Mouse (Mus musculus) embryonic facial prominence, embryonic 12.5 days (tissue): ENCODE measurements around the gene Setd5. TPM values are rescaled to one million over a fixed set of nuclear protein-coding genes. Genes with fewer than 3 reads are reported as not detected.

Experiments
- ATAC-seq: fragments of 200-750 bp; cut with Nextera tagmentation; 2 replicates; pipeline ENCODE4 v1.8.0; 2017; ENCODE audit not compliant: insufficient number of reproducible peaks, insufficient read depth, low FRiP score, low TSS enrichment
- H3K27ac ChIP-seq: fragments of 300-500 bp; sonication (generic); 2 replicates; pipeline ENCODE4 v1.5.1; 2016; ENCODE audit warnings: mild to moderate bottlenecking
- H3K27me3 ChIP-seq: fragments of 300-500 bp; sonication (generic); 2 replicates; pipeline ENCODE4 v1.6.1; 2016; ENCODE audit warnings: mild to moderate bottlenecking, moderate library complexity
- H3K36me3 ChIP-seq: fragments of 300-500 bp; sonication (generic); 2 replicates; pipeline ENCODE4 v1.6.1; 2016; ENCODE audit warnings: mild to moderate bottlenecking
- H3K4me1 ChIP-seq: fragments of 300-500 bp; sonication (generic); 2 replicates; pipeline ENCODE4 v1.6.1; 2016
- H3K4me2 ChIP-seq: fragments of 300-500 bp; sonication (generic); replicated peaks from 2 replicates; pipeline ENCODE4 v1.6.1; 2016; ENCODE audit warnings: mild to moderate bottlenecking, moderate library complexity
- H3K4me3 ChIP-seq: fragments of 300-500 bp; sonication (generic); 2 replicates; pipeline ENCODE4 v1.5.1; 2016; ENCODE audit warnings: mild to moderate bottlenecking
- H3K9ac ChIP-seq: fragments of 300-500 bp; sonication (generic); 2 replicates; pipeline ENCODE4 v1.6.1; 2016; ENCODE audit warnings: mild to moderate bottlenecking, moderate library complexity
- H3K9me3 ChIP-seq: fragments of 300-500 bp; sonication (generic); 2 replicates; pipeline ENCODE4 v1.6.1; 2016; ENCODE audit warnings: mild to moderate bottlenecking, moderate library complexity
- WGBS: fragments of 180-500 bp; shearing (Covaris S2); methylation state at CpG from one replicate; pipeline ENCODE4 v1.1.7; 2016; 5-methylcytosine and 5-hydroxymethylcytosine counted together
- polyA plus RNA-seq: library from polyadenylated mRNA; unstranded; fragments of >200 nt; fragmentation: Nextera tagmentation; extraction: Ambion mirVana; gene quantifications from 2 replicates; pipeline ENCODE4 v1.2.1, GENCODE M21; 2016

The Setd5 gene
- polyA plus RNA-seq, 1 experiment from 2014 or later, result 77.6 TPM

DNA sequence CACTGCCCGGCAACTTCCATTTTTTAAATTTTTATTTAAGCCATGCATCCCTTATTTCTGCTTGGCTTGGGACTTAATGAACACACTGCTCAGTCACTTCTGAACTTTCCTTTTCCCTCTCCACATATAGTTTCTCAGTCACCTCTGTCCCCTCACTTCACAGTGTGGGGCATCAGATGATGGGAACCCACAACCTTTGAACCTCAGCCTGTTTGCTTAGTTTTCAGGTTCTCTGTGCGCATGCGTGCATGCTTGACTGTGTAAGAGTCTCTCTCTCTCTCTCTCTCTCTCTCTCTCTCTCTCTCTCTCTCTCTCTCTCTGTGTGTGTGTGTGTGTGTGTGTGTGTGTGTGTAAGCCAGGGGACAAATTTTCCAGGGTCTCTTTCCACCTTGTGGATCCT lies 98.3 kb downstream of the Setd5 start:
- Histone ChIP-seq H3K27me3 (peaks cover 3% of the 10 kb centered on the region; the same call in 1 of the 2 replicates), H3K4me3 (no peak overlapping the region), H3K9ac (no peak overlapping the region), H3K36me3 (no peaks in the 10 kb centered on the region), H3K27ac (no peak overlapping the region), H3K4me1 (no peaks in the 10 kb centered on the region), H3K9me3 (0 out of 2 replicates have a peak, but pooled peaks cover 2% of the 10 kb centered on the region), H3K4me2 (no peak overlapping the region)
- no peak for ATAC-seq
- 95% methylated on average over 3 of the region's 3 CpGs for WGBS

DNA sequence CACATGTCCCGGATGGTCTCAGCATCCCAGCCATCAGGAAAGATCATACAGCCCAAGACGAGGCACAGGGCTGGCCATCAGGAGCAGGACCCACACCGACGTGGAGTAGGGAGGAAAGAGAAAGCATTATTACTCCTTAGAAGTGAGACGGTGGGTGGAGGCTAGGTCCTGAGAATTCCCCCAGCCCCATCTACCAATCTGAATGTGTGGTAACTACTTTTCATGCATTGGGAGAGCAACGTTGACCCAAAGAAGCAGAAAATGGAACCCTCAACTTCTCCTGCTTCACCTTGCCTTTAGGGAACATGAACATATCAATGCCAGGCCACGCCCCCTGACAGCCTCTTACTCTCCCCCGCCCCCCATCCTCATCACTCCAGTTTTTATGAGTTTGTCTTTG lies 99.4 kb downstream of the Setd5 start:
- ATAC-seq, result no peak
- no peaks in the 10 kb centered on the region for H3K36me3 ChIP-seq
- 83% methylated on average over 8 of the region's 8 CpGs for WGBS
- no peak overlapping the region for H3K4me3 ChIP-seq
- 0 out of 2 replicates have a peak, but pooled peaks cover 2% of the 10 kb centered on the region for H3K9me3 ChIP-seq
- H3K27me3 ChIP-seq, result peaks cover 3% of the 10 kb centered on the region; the same call in 1 of the 2 replicates
- no peak overlapping the region for H3K4me2 ChIP-seq
- no peak overlapping the region for H3K27ac ChIP-seq
- no peak overlapping the region for H3K9ac ChIP-seq
- H3K4me1 ChIP-seq, result no peaks in the 10 kb centered on the region

DNA sequence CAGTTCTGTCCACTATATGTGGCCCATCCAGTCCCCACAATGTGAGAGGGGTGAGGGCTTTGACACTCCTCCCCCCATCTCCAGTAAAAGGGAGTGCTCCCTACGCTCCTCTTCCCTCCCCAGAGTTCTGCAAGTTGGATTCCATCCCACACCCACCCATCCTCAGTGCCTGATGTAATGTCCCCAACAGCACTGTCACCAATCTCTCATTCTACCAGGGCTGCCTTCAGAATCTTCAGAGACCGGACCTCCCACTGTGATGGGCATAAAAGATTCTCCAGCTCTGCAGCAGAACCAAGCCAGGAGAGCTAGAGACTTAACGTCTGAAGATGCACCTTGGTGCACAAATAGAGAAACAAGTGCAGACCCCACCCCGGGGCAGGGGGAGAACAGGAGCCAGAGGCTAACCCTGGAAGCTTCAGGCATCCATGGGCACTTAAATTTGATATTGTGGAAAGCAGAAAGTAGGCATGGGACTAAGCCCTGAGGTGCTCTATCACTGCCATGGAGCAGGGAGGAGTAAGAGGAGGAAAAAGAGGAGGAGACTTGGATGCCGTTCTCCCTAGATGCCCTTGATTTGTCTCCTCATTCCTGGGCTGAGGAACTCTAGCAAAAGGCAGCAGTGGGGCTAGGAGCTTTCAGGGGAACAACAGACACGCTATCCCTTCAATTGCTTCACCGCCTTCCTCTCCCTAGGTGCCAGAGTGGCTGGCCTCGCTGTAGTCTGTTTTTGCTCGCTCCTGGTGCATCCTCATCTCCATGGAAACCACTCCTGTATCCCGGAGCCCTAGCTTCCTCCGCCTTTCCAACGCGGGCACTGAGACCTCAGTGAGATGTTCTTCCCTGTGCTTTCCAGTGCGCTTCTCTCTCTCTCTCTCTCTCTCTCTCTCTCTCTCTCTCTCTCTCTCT lies 101.4 kb downstream of the Setd5 start:
- Histone ChIP-seq H3K9me3 (0 out of 2 replicates have a peak, but pooled peaks cover 2% of the 10 kb centered on the region), H3K4me3 (no peak overlapping the region), H3K27ac (no peak overlapping the region), H3K36me3 (no peaks in the 10 kb centered on the region), H3K27me3 (peaks cover 3% of the 10 kb centered on the region; the same call in 1 of the 2 replicates), H3K9ac (no peak overlapping the region), H3K4me2 (no peak overlapping the region), H3K4me1 (no peaks in the 10 kb centered on the region)
- ATAC-seq, result no peak
- WGBS, result 20% methylated on average over 13 of the region's 14 CpGs

DNA sequence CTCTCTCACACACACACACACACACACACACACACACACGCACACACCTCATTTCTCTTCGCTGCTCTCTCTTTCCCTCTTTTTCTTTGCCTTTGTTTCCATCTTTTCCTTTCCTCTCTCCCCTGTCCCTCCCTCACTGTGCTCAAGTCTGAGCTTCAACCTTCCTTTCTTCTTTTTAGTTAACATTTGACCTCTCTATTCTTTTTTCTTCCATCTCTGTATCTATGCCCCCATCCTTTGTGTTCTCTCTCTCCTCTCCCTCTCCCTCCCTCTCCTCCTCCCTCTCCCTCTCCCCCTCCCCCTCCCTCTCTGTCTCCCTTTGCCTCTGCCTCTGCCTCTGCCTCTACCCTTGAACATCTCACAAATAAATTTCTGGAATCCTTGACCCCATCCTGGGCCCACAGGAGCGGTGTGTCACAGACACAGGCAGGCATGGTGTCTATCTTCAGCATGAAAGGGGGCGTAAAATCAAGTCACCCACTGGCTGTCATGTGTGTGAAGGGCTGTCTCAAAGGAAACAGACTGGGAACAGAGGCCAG lies 102.1 kb downstream of the Setd5 start:
- Histone ChIP-seq H3K27ac (no peak overlapping the region), H3K9ac (no peak overlapping the region), H3K4me1 (no peaks in the 10 kb centered on the region), H3K9me3 (0 out of 2 replicates have a peak, but pooled peaks cover 2% of the 10 kb centered on the region), H3K36me3 (no peaks in the 10 kb centered on the region), H3K4me3 (no peak overlapping the region), H3K4me2 (no peak overlapping the region), H3K27me3 (peaks cover 3% of the 10 kb centered on the region; the same call in 1 of the 2 replicates)
- ATAC-seq, result no peak
- 42% methylated on average over 4 of the region's 4 CpGs for WGBS

DNA sequence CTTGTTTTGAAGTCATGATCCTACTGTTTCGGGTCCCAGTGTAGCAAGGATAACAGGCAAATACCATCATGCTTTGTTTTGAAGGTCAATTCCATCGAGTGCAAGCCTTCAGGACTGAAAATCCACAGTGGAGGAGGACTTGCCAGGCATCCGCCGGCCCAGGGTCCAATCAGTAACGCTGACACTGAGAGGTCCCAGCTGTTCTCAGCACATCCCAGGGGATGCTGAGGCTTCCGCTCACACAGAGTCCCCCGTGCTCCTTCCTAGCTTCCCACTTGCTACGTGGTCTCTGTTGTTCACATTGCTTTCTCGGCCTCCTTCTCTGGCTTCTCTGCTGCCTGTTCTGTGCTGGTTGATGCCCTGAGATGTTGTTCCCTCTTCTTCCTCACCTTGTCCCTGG lies 107.0 kb downstream of the Setd5 start:
- peaks cover 3% of the 10 kb centered on the region; the same call in 1 of the 2 replicates for H3K27me3 ChIP-seq
- no peak overlapping the region for H3K9ac ChIP-seq
- H3K9me3 ChIP-seq, result no peaks in the 10 kb centered on the region
- H3K4me2 ChIP-seq, result no peak overlapping the region
- 72% methylated on average over 9 of the region's 9 CpGs for WGBS
- no peak overlapping the region for H3K27ac ChIP-seq
- H3K4me3 ChIP-seq, result no peak overlapping the region
- no peak for ATAC-seq
- H3K36me3 ChIP-seq, result no peaks in the 10 kb centered on the region
- H3K4me1 ChIP-seq, result no peaks in the 10 kb centered on the region

DNA sequence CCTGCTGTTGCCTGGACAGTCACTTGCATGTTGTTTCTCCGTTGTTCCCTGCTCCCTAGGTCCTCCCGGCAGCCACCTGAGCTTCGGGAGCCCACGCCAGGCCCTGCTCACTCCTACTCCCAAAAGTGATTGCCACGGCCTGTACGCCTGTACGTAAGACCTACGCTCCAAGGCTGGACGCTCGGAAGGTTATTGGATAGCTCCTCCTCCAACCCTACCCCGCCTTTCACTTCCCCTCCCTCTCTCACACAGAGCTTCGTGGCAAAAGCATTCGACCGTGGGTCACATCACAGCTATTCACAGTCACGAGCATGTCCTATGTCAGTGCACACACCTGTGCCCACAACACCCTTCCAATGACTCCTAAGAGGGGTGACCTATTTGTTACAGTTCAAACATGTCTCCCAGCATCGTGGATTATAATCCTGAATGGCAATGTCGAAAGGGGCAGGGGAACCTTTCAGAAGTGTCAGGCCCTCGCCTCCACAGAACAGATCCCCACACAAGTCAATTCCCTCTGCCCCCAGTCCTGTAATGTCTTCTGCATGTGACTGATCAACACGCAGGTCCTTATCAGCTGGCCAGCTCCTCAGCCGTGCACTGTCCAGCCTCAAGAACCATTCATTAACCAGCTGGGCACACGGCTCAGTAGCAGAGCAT lies 107.8 kb downstream of the Setd5 start:
- 0 out of 2 replicates have a peak, but pooled peaks have one; percentile 10 for ATAC-seq
- H3K27ac ChIP-seq, result no peak overlapping the region
- no peaks in the 10 kb centered on the region for H3K27me3 ChIP-seq
- no peaks in the 10 kb centered on the region for H3K36me3 ChIP-seq
- H3K9me3 ChIP-seq, result no peaks in the 10 kb centered on the region
- no peak overlapping the region for H3K9ac ChIP-seq
- WGBS, result 82% methylated on average over 21 of the region's 21 CpGs
- H3K4me3 ChIP-seq, result no peak overlapping the region
- H3K4me1 ChIP-seq, result no peaks in the 10 kb centered on the region
- H3K4me2 ChIP-seq, result no peak overlapping the region

DNA sequence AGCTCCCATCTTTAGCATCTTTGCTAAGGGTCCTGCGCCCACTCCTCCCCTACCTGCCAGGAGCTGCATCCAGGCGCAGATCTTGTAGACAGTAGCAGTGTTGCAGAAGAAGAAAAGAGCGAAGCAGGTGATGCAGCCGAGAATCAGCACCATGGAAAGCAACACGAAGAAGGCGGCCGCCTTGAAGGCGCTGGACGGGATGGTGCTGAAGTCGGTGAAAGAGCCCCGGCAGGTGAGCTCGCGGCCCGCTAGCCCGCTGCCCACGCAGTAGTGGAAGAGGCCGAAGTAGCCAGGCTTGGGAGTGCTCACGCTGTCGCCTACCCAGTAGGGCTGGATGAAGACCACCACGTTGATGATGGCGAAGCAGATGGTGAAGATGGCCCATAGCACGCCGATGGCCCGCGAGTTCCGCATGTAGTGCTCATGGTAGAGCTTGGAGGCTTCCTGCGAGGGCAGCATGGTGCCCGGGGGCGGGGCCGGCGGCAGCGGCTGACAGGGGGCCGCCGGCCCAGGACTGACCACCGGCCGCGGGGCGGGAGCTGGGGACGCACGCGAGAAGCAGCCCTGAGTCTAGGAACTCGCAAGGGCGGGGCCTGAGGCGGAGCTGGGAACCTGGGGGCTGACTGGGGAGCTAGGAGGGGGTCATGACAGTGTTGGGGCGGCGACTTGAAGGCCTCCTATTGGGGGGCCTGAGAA lies 116.7 kb downstream of the Setd5 start:
- 3% methylated on average over 46 of the region's 46 CpGs for WGBS
- Histone ChIP-seq H3K27ac (no peak overlapping the region), H3K27me3 (peaks cover 43% of the 10 kb centered on the region), H3K4me1 (peaks cover 11% of the 10 kb centered on the region), H3K4me3 (peak overlapping the region; percentile 25), H3K4me2 (peak overlapping the region; percentile 83), H3K36me3 (no peaks in the 10 kb centered on the region), H3K9me3 (no peaks in the 10 kb centered on the region), H3K9ac (no peak overlapping the region)
- no peak for ATAC-seq

DNA sequence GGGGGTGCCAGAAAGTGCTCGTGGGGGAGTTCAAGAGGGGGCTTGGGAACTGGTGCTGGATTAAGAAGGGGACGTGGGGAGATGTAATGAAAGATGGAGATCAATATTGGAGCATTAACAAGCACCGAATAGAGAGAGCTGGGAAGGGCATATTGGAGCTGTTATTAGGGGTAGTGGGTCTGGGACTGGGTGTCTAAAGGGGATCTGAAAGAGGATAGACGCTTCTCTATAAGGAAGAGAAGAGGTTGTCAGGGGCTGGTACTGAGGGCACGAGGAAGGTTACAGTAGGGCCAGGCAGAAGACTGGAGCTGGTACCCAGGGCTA lies 117.3 kb downstream of the Setd5 start:
- Histone ChIP-seq H3K27me3 (peaks cover 43% of the 10 kb centered on the region), H3K36me3 (no peaks in the 10 kb centered on the region), H3K4me2 (peak overlapping the region; percentile 83), H3K4me1 (peaks cover 11% of the 10 kb centered on the region), H3K27ac (no peak overlapping the region), H3K4me3 (peak overlapping the region; percentile 50), H3K9me3 (no peaks in the 10 kb centered on the region), H3K9ac (no peak overlapping the region)
- under 1% methylated on average over 5 of the region's 5 CpGs for WGBS
- no peak for ATAC-seq

DNA sequence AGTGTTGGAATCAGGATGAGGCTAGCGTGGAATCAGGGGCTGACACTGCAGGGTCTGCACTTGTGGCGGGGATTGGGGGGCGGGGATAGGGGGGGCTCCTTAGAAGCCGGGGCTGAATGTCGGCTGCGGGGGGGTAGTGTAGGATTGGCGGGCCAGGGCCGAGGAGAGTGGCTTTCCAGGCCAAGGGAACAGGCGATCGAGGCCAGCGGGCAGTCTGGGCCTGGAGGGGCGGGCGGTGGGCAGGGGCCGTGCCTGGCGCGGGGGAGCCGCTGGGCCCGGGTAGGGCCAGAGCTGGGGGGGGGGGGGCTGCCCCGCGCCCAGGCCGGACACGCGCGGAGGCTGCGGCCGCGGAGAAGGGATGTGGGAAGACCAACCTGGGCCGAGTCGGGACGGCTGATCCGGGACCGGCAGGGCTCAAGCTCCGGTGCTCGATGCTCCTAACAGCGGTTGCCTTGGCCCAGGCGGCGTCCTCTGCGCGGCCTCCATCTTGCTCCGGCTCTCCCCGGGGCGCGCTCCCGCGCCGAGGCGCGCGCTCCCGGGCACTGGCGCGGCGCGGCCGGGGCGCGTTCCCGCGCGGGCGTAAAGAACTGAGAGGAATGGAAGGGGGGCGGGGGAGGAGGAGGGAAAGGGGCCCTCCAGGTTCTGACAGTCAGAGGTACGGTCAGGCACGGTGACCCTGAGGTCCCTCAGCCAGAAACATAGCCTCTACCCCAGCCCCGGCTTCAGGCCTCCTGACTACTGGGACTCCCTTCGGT lies 117.9 kb downstream of the Setd5 start, which contains the start of gene Lhfpl4:
Gene Lhfpl4, minus strand, starts transcription at position 544 of the 755 bp plus-strand sequence.
- H3K27me3 ChIP-seq, result peaks cover 43% of the 10 kb centered on the region
- ATAC-seq, result 0 out of 2 replicates have a peak, but pooled peaks have one; percentile 10
- H3K36me3 ChIP-seq, result no peaks in the 10 kb centered on the region
- H3K9ac ChIP-seq, result peak within 1 kb of the TSS; percentile 54
- peaks cover 11% of the 10 kb centered on the region for H3K4me1 ChIP-seq
- no peak within 1 kb of the TSS for H3K27ac ChIP-seq
- H3K4me3 ChIP-seq, result peak within 1 kb of the TSS; percentile 50
- no peaks in the 10 kb centered on the region for H3K9me3 ChIP-seq
- H3K4me2 ChIP-seq, result peak within 1 kb of the TSS; percentile 83
- under 1% methylated on average over 62 of the region's 66 CpGs for WGBS

DNA sequence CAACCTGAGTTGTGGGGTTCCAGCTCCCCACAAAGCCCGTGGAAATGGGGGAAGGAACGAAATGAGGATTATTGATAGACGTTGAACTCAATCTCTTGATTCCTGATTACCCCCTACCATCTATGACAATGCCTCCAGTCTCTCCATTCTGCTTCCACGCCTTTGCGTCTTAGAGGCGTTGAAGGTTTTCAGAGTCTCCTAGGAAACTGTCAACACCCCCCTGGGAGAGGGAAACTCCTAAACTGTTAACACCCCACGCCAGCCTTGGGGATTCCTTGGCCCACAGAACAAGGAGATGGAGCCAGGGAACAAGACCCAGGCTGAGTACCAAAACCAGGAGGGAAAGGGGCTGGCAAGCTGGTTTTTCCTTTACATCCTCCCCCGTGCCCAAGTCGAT lies 118.4 kb downstream of the Setd5 start:
- ATAC-seq, result no peak
- Histone ChIP-seq H3K4me2 (peak overlapping the region; percentile 83), H3K9ac (no peak overlapping the region), H3K27ac (no peak overlapping the region), H3K9me3 (no peaks in the 10 kb centered on the region), H3K4me3 (peak overlapping the region; percentile 50), H3K27me3 (peaks cover 43% of the 10 kb centered on the region), H3K4me1 (peaks cover 11% of the 10 kb centered on the region), H3K36me3 (no peaks in the 10 kb centered on the region)
- 12% methylated on average over 9 of the region's 9 CpGs for WGBS
